Mouse (Mus musculus): Measurements from ENCODE around the gene Sh3glb1.

The Sh3glb1 gene

DNA sequence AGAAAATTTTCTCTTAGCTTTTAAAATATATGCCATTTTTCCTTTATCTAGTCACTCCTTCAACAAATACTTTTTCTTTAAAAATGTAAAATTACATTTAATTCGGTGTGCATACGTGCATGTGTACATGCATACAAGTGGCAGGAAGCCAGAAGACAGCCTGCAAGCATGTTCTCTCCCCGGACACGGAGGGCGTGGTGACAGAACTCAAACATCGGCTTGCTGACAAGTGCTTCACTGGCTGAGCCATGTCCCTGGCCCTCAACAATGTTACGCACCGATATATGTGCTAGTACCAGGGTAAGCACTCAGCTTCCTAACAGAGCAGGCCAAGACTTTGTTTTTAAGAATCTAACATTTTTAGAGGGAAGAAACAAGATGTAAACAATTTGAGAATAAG is 5.5 kb downstream of the Sh3glb1 start:
- no peak for DNase-seq

DNA sequence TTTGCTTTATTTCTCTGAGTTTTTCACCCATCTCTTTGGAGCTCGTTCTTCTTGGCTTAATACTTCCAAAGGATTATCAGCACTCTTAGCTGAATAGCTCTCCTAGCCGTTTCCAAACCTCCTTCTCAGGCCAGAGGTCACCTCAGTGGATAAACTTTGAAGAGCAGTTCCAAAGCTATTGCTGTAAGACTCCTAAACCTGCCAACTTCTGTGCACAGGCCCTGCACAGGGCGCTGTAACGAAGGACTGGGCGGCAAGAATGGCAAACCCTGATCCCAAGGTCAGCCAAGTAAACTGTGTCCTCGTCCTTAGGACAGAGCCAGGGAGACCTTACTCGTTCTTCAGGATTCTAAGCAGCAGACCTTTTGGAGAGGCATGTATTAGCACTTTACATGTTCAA is 6.0 kb downstream of the Sh3glb1 start:
- peak; percentile 42 for DNase-seq

DNA sequence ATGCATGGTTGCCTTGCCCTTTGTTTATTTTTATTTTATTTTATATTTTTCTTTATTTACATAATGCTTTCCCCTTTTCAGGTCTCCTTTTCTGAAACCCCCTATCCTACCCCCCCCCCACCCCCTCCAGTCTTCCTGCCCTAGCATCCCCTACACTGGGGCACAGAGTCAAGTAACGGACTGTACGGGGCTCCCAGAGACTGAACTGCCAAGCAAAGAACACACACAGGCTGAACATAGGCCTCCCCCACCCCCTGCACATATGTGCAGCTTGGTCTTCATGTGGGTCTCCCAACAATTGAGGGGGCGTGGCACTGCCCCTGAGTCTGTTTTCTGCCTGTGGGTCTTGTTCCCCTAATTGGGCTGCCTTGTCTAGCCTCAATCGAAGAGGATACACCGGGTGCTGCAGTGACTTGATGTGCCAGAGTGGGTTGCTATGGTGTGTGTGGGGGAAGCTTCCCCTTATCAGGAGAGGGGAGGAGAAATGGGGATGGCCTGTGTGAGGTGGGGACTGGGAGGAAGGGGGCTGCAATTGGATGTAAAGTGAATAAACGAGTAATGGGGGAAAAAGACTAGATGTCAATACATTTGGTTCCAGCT is 8.4 kb downstream of the Sh3glb1 start:
- no peak for DNase-seq

DNA sequence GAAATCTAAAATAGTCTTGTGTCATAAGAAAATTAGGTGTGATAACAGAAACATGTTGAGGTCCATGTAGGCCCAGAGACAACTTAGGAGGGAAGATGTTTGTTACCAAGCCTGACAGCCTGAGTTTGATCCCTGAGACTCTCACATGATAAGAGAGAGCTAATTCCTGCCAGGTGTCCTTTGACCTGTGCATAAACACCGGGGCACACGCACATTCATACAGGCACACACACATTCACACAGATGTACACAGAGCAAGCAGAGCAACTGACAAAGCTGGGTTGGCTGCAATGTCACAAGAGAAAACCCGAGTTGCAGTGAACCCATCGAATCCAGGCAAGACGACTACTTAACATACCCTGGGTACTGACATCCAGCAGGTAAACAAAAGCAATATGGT is 11.5 kb downstream of the Sh3glb1 start:
- no peak for DNase-seq

DNA sequence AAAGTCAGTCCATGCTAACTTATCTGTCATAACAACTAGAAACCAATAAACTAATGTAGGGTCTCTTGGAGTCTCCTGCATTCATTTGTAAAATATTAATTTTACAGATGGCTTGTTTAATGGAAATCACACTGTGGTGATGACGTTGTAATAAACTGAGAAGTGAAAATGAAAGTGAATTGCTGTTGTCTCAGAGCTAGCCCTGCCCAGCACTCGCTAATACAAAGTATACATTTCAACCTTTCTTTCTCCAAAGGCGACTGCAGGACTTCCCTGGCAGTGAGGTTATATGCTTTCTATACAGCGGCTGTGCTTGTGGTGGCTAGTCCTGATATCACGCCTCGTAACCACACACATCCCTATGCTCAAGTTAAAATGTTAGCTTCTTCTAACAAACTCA is 16.2 kb downstream of the Sh3glb1 start:
- DNase-seq: no peak

DNA sequence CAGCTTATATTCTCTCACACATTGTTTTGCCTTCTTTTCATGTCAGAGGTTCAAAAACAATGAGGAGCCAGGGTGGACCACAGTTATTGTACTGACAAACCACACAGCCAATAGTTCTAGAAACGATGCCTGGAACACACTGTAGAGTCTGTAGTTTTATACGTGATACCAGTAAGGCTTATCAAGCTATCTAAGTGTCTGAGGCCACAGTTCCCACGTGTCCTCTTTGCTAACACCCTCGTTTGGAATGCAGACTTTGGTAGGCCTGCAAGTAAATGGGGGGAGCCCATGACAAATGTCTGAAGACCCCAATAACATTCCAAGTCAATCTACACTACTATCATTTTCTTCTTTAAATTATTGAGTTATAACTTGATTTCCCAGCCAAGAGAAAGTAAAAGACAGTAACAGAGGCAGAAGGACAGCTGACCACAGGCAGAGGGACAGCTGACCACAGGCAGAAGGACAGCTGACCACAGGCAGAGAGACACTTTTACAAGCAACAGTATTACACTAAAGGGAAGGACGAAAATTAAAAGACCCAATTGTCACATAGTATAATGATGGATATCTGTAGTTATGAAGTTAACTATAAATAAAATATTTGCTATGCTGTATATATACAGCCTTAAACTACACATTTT is 21.2 kb downstream of the Sh3glb1 start:
- DNase-seq: no peak

DNA sequence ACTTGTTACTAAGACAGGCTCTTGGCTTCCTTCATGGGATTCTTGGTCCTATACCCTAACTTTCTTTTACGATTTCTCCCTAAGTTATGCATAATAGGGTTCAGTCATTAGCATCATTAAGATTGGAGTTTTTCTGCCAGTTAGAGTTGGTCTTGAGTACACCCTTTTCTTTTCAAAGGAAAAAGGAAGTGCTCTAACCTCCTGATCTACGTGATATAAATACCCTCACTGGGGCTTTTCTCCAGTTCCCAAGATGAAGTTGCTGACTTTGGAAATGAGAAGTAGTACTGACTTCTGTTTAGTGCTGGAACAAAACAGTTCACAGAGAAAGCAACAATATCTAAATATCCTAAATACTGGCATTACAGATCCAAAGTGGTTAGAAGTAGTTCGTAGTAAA is 22.2 kb downstream of the Sh3glb1 start:
- DNase-seq: no peak

DNA sequence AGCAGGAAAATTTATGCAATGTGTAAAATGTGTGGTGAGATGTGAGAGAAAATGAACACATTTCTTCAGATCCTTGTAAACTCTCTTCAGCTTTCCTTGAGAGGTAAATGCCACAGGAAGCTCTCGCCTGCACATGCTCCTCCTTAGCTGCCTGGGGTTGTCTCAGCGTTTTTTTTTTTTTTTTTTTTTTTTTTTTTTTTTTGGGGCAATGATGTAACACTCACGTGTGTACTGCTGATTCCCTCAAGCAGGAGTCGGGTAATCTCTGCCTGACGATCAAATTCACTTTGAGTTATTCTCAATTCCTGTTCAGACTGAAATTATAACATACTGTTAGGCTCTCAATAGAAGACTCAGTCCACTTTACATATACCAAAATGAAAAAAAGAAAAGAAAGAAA is 23.0 kb downstream of the Sh3glb1 start:
- DNase-seq: no peak

DNA sequence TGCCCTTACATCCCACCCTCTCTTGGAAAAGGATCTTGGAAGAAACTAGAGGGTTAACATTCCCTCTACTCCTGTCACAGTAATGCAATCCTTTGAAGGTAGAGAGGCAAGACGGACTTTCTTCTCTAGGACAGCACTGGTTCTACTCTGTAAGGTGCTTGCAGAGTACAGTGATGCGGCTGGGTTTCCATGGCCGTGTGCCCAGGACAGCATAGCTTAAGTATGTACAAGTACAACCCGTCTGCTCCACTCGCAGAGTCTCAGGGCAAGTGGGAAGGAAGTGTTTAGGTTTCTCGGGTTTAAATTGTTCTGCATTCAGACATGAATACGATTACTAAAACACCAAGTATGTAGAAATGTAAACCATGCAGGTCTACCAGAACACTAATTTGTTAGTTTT is 25.2 kb downstream of the Sh3glb1 start:
- DNase-seq: no peak

DNA sequence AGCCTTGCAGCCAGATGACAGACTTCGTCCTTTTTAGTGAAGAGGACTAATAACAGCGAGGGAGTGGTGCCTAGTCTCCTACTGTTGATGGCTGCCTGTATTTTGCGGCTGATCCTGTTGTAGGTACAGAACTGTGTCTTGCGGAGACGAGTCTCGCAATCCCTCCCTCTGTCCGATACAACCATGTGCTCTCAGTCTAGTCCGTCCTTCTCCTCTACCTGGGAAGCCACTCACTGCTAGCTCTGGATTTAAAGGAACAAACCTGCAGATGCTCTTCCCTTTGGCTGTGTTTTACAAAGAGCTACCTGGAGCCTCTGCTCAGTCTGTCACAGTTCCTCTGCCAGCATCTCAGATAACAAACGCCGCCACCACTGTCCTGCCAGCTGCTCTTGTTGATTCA is 26.1 kb downstream of the Sh3glb1 start:
- DNase-seq: no peak

DNA sequence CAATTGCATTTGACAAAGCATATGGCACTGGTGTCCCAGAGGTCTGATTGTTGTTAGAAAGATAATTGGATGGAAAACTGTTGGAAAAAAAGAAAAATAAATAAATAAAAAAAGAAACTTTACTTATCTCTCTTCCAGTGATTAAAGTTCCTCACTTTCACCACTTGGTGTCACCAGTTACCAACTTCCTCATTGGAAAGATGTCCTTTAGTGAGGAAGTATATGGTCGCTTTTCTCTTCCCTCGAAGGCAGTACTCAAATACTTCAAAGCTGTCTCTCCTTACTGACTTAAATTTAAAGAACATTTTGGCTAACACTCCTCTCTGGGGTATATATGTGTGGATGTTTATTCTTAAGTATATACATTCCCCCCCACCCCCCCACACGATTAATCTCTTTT is 28.1 kb downstream of the Sh3glb1 start:
- no peak for DNase-seq

DNA sequence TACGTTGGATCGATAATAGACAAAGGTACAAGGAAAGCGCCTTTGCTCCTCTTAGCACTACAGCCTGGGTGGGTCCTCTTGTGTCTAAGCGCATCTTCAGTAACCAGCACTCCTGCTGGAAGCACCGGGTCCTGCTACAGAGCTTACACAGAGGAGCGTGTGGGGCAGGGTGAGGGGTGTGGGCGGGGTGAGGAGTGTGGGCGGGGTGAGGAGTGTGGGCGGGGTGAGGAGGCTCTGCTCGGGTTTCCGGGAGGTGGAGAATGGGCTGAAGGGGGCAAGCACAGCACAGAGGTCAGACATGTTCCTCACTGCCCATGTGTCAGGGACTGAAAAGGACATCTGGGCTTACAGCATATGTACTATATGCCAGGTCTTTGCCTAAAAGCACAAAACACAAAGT is 30.9 kb downstream of the Sh3glb1 start:
- DNase-seq: no peak

DNA sequence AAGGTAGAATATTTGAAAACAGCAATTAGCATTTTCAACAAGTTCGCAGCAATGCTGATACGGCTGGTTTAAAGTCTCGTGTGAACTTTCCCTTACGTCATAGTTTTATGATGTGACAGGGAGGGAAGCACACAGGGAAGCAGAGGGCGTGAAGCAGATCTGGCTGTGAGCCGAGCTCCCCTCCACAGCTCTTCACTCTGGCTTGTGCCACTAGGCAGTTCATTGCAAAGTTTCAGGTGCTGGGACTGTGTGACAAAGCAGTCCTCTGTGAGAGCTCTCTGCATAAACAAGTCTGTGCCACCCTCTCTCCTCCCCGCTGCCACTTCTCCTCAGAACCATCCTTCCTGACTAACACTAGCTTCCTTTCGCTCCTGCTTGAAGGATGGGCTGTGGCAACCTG is 31.9 kb downstream of the Sh3glb1 start:
- DNase-seq: no peak

DNA sequence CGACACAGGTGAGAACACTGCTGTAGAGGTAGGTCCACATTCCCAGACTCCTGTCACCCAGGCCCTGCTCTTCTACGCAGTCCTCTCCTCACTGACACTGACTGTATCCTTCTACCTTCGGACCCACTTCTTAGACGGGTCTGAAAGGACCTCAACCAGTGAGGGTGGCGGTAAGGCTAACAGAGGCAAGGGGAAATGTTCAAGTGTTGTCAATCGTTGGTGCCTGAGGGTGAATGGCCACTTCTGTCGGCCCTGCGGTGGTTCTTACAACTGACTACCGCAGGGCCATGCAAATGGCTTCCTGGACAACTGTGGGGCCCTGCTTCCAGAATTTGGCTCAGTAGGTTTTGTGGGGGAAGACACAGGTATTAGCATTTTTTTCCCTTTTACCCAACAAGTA is 32.5 kb downstream of the Sh3glb1 start:
- DNase-seq: no peak

DNA sequence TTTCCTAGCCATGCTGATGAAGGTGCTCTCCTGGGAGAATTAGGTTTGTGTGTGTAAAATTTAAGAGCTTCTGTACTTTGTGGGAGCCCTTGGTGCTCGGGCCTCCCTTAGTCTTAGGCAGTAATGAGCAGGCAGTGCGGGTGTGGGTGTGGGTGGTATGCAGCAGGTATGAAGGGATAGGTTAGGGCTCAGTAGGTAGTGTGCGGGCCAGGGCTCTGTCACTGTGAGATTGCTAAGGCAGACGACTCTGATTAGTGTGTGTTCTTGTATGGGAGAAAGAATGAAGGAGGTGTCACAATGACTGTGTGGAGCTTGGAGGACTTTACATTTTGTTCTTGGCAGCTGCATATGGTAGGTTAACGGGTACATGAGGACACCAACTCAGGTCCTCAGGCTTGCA is 34.0 kb downstream of the Sh3glb1 start:
- no peak for DNase-seq

DNA sequence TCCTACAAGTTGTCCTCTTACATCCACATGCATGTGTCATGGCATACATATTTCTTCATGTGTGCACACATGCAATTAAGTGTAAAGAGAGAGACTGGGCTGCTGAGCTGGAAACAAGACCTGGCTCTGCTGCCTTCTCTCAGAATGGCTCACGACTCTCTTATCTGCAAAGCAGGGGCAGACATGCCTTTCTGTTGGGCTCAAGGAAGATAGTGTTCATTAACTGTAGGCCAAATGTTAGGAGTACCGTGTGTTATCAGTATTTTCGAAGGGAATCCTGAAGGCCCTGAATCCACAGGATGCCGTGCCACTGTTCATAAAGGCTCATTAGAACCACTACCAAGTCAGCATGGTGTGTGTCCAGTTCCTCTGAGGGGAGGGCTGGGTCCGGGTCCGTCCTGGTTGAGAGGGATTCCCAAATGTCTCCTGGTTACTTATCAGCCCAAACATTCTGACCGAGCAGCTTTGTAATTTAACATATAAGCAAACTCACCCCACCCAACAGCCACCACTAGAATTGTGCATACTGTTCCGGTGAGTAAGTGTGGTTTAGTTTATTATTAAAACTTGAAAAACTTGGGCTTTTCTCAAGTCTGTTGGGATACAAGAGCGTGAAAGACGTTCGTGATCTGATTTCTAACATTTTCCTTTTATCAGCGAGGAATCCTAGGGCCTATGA is 36.9 kb downstream of the Sh3glb1 start:
- no peak for DNase-seq

DNA sequence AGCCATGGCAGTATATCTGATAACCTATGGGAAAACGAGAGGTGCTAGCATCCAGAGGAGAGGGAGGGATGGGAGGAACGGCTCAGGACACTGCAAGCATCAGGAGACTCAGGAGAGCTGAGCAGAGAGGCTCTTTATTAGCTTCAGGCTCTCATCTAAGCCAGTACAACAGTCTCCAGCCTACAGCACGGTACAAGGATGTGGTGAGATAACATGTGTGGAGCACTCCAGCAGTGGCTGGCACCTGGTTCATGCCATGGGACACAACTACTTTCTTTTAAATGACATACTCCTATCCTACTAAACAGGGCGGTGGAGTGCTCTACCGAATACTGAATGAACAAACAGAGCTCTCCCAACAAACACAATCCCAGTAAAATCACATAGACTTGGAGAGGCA is 38.6 kb downstream of the Sh3glb1 start:
- no peak for DNase-seq

DNA sequence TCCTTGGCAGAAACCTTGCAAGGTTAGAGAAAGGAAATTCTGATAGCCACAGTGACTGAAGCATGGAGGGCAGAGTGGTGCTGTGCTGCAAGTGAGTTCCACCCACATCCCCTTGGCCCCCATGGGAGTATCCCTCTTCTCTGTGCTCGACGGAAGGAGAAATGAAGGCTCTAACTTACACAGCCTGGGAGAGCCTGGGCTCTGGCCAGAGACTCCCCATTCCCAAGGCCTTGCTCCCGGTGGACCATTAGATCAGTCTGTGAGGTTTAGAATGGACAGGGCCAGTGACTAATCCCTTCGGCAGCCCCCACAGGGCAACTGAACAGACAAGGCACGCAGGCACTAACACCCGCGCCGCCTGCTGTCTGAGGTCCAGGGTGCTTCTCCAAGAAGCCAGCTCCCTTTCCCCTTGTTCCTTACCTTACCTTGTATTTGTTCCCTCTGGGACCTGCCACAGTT is 40.4 kb downstream of the Sh3glb1 start:
- no peak for DNase-seq

DNA sequence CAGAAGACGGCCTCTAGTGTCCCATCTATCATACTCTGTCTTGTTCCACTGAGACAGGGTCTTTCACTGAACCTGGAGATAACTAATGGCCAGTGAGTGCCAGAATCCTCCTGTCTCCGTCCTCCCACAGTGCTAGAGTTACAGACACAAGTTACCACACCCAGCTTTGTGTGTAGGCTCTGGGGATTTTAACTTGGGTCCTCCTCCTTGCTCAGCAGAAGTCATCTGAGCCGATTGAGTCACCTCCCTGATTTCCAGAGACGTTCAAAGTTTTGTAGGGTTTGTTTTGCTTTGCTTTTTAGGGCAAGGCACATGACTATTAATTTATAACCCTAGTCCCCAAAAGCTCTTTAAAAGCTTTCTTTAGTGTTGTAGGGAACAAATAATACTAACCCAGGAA is 41.0 kb downstream of the Sh3glb1 start:
- DNase-seq: no peak

DNA sequence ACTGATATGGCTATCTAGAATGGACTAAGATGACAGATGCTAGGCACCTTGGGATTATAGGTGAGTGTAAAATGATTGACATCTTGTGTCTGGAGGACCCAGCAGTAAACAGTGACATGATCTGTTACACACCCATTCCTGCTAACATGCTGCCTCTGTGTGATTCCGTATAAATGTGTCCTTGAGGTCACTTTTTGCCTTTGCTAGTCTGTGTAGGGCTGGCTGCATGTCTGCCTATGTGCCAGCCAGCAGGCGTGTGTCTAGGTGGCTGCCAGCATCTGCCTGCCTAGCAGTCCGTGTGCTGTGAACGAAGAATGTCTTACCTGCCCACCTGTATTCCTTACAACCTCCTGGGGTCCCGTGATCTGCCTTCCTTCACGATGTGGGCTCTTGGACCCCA is 42.4 kb downstream of the Sh3glb1 start:
- DNase-seq: no peak

DNA sequence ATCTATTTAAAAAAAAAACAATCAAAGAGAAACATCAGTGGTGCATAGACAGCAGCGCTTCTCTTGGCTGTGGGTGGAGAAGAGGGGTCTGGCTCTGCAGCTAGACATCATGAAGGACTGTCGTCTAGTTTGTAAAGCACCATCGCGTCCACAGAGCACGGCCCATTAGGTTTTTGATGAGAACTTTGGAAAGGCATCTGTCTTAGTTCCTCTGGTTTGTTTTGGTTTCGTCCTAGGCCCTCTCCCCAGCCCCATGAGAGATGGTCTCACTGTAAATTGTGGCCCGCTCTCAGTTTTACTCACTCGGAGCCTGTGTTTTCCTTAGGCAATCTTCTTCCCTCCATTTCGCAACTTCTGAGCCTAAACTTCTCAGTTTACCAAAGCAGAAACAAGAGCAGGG is 43.9 kb downstream of the Sh3glb1 start:
- no peak for DNase-seq

DNA sequence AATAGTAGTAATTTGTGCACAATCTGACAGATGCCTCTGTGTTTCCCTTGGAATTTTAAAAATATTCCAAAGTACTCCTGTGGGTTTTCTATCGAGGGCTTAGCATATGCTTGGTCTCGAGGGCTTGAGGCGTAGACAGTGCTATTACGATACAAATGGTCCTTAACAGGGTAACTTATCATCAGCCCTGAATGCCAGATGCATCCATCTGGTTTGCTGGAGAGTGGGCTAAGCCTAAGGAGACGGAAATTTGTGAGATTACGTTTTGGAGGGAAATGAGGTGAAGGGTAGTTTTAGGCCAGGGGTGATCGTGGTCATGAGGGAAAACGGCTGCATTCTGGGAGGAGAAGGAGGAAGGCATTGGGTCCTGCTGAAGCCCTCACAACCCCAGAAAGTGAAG is 48.1 kb downstream of the Sh3glb1 start:
- DNase-seq: no peak

DNA sequence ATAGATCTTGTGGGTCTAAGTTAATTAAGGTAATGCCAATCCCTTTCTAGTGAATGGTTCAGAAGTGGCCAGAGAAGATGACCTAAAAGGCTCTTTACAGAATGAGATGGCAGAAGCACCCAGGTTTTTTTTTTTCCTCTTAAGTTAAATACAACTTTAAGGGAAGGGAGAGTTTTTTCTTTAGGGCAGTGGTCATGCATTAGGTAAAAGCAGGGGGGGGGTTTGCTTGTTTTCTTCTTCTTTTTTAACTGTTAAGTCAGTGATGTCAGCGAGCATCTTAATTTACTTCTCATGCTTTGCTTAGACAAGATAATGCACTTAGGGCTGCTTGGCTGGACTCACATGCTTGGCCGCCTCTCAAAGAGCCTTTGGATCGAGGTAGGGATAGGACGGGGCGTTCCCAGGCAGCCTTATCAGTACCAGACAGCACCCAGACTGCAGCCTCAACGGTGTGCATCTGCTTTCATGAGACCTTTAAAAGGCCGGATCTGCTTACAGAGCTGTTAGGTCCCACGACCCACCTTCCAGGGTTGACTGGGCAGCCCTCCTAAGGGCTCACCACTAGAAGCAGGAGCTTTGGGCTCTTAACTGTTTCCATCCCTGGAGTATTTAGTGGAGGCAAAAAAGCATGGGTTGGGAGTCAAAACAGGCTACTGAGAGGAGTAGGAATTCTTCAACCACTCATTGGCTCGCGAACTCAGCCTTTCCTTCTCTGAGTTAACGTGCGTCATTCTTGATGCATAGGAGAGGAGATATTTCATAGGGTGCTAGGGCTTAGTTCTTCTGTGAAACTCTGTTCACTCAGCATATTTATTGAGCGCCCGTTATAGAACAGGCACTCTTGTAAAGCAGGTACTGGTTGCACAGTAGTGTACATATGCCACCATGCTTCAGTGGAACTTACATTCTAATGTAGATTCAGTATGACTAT is 49.9 kb downstream of the Sh3glb1 start:
- no peak for DNase-seq

DNA sequence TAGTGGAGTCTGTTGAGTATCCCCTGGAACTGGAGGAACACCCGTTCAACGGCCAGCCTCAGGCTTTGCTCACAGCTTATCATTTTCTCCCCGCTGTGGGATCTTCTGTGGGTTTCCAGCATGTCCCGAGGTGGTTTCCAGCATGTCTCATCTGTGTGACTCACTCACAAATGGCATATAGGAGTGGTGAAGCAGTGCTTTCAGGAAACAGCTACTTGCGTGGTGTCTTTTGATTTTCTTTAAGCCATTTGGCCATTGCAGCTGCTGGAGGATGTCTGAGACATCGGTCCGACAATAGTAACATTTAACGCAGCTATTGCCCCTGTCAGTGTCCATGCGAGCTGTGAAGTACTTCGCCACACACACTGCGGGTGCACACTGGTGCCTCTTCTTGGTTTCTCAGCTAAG is 50.7 kb downstream of the Sh3glb1 start:
- no peak for DNase-seq

All from kidney, adult 18-20 months (tissue).